Mouse (Mus musculus) layer of hippocampus, adult 11-12 months (tissue): Measurements from ENCODE around the gene Xxylt1.

Experiments
- DNase-seq: peaks from one replicate; pipeline ENCODE4 v3.0.0; 2022; ENCODE audit warnings: low spot score

Xxylt1 gene

GRCm38 (mm10) chr16:30988225-30988624 is 93.0 kb downstream of the Xxylt1 start:
- DNase-seq: no peak

- no peak for DNase-seq
Observed at GRCm38 (mm10) chr16:30987684-30988083, 93.5 kb downstream of the Xxylt1 start.

GRCm38 (mm10) chr16:30984826-30985545 is 96.2 kb downstream of the Xxylt1 start:
- peak; percentile 46 for DNase-seq

GRCm38 (mm10) chr16:30984101-30984500 is 97.1 kb downstream of the Xxylt1 start:
- no peak for DNase-seq

GRCm38 (mm10) chr16:30983699-30984098 is 97.5 kb downstream of the Xxylt1 start:
- no peak for DNase-seq

- DNase-seq: no peak
Observed at GRCm38 (mm10) chr16:30983281-30983680, 98.0 kb downstream of the Xxylt1 start.

GRCm38 (mm10) chr16:30981345-30981744 is 99.9 kb downstream of the Xxylt1 start:
- DNase-seq: peak; percentile 37

GRCm38 (mm10) chr16:30979905-30980304 is 101.3 kb downstream of the Xxylt1 start:
- DNase-seq: no peak

GRCm38 (mm10) chr16:30977728-30978127 is 103.5 kb downstream of the Xxylt1 start:
- no peak for DNase-seq

GRCm38 (mm10) chr16:30977186-30977585 is 104.0 kb downstream of the Xxylt1 start:
- peak; percentile 96 for DNase-seq

GRCm38 (mm10) chr16:30974549-30974948 is 106.7 kb downstream of the Xxylt1 start:
- no peak for DNase-seq

- DNase-seq: peak; percentile 50
Observed at GRCm38 (mm10) chr16:30973416-30973815, 107.8 kb downstream of the Xxylt1 start.

- peak; percentile 66 for DNase-seq
Observed at GRCm38 (mm10) chr16:30971950-30972541, 109.2 kb downstream of the Xxylt1 start.

- peak; percentile 37 for DNase-seq
Observed at GRCm38 (mm10) chr16:30969266-30970064, 111.8 kb downstream of the Xxylt1 start.

- no peak for DNase-seq
Observed at GRCm38 (mm10) chr16:30968402-30969151, 112.7 kb downstream of the Xxylt1 start.

- no peak for DNase-seq
Observed at GRCm38 (mm10) chr16:30966684-30967083, 114.5 kb downstream of the Xxylt1 start.

GRCm38 (mm10) chr16:30964891-30965290 is 116.3 kb downstream of the Xxylt1 start:
- no peak for DNase-seq

GRCm38 (mm10) chr16:30964411-30964810 is 116.8 kb downstream of the Xxylt1 start:
- DNase-seq: no peak

GRCm38 (mm10) chr16:30962515-30962914 is 118.7 kb downstream of the Xxylt1 start:
- DNase-seq: no peak

GRCm38 (mm10) chr16:30961176-30961575 is 120.1 kb downstream of the Xxylt1 start:
- DNase-seq: no peak

GRCm38 (mm10) chr16:30960266-30960665 is 121.0 kb downstream of the Xxylt1 start:
- DNase-seq: no peak

GRCm38 (mm10) chr16:30959692-30960091 is 121.5 kb downstream of the Xxylt1 start:
- DNase-seq: no peak
